Mouse (Mus musculus): ENCODE data around the gene Fkbp4. TPM values are rescaled to one million over a fixed set of nuclear protein-coding genes. Genes with fewer than 3 reads are reported as not detected.

Fkbp4 gene
- polyA plus RNA-seq, 1 experiment from 2014 or later = 375 TPM

Other genes with a start within 250 kb of the Fkbp4 start
- gene Tead4, start 137.9 kb downstream of the Fkbp4 start, polyA plus RNA-seq (2015; fragmentation: Nextera tagmentation; extraction: Ambion mirVana) = 0.65 and 0.91 TPM in 2 replicates
- gene Tulp3, start 82.8 kb downstream of the Fkbp4 start, polyA plus RNA-seq (2015; fragmentation: Nextera tagmentation; extraction: Ambion mirVana) = 16.2 and 17.6 TPM in 2 replicates
- 86.1 and 89.4 TPM in 2 replicates for gene Rhno1, start 75.8 kb downstream of the Fkbp4 start, polyA plus RNA-seq (2015; fragmentation: Nextera tagmentation; extraction: Ambion mirVana)
- 5.7 and 7.6 TPM in 2 replicates for gene Foxm1, start 75.7 kb downstream of the Fkbp4 start, polyA plus RNA-seq (2015; fragmentation: Nextera tagmentation; extraction: Ambion mirVana)
- gene Tex52, start 63.2 kb downstream of the Fkbp4 start, polyA plus RNA-seq (2015; fragmentation: Nextera tagmentation; extraction: Ambion mirVana) = 1.0 and 1.1 TPM in 2 replicates
- not detected in 2 replicates for gene Gm44596, start 63.2 kb downstream of the Fkbp4 start, polyA plus RNA-seq (2015; fragmentation: Nextera tagmentation; extraction: Ambion mirVana)
- gene Nrip2, start 39.4 kb downstream of the Fkbp4 start, polyA plus RNA-seq (2015; fragmentation: Nextera tagmentation; extraction: Ambion mirVana) = 11.2 and 12.9 TPM in 2 replicates
- 50.7 and 51.4 TPM in 2 replicates for gene Itfg2, start 13.7 kb downstream of the Fkbp4 start, polyA plus RNA-seq (2015; fragmentation: Nextera tagmentation; extraction: Ambion mirVana)
- gene Pzp, start 88.0 kb upstream of the Fkbp4 start, polyA plus RNA-seq (2015; fragmentation: Nextera tagmentation; extraction: Ambion mirVana) = 0.26 TPM in 1 of 2 replicates, not detected in the other
- 1.7 and 2.2 TPM in 2 replicates for gene A2ml1, start 142.9 kb upstream of the Fkbp4 start, polyA plus RNA-seq (2015; fragmentation: Nextera tagmentation; extraction: Ambion mirVana)
- not detected in 2 replicates for gene Klrb1a, start 184.9 kb upstream of the Fkbp4 start, polyA plus RNA-seq (2015; fragmentation: Nextera tagmentation; extraction: Ambion mirVana)
- not detected in 2 replicates for gene Clec2h, start 223.7 kb upstream of the Fkbp4 start, polyA plus RNA-seq (2015; fragmentation: Nextera tagmentation; extraction: Ambion mirVana)